Mouse (Mus musculus) bone marrow, adult 2 months (tissue): Measurements from ENCODE around the gene Ube2n.

Experiments used
- CTCF ChIP-seq: fragments of 200-500 bp; IDR thresholded peaks from 2 replicates; pipeline ENCODE4 v1.5.1; 2011; ENCODE audit warnings: low read length, control low read depth; ENCODE audit not compliant: control insufficient read depth, insufficient read depth
- POLR2A ChIP-seq: fragments of 200-500 bp; IDR thresholded peaks from 2 replicates; pipeline ENCODE4 v1.6.1; 2011; ENCODE audit warnings: low read depth, mild to moderate bottlenecking, control low read depth, low read length, borderline replicate concordance; ENCODE audit not compliant: control insufficient read depth

DNA sequence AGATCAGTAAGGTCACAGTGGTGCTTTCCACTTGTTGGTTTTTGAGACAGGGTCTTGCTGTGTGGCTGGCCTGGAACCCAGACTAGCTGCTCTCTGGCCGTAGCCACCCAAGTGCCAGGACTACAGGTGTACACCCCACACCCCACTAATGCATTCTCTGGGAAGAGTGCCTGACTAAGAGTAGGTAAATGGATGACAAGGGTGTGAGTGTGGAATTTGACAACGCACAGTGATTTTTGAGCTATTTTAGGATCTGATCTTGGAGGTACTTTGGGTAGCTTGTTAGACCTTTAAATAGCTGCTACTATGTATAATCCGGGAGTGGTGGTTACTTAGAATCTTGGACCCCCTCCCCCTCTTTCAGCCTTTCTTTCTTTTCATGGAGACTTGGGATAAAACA, 24.3 kb downstream of the Ube2n start:
- no peak for TF ChIP-seq CTCF
- TF ChIP-seq POLR2A = no peak
